In the genomic region with DNA sequence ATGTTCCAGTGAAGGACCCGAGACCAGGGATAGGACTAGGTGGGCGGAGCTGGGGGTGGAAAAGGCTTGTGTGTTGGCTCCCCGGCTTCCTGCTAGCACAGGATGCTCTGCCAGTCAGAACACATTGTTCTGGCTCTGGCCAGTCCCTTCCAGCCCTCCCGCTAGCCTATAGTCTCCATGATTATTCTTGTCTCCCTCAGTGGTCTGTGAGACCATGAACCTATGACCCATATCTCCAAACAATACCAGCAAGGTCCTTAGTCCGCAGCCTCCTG, we compare ENCODE assay signal across 19 mouse cellular contexts. TPM values are rescaled to one million over a fixed set of nuclear protein-coding genes. Genes with fewer than 3 reads are reported as not detected.
A peak's percentile ranks its signal among the peaks of the same experiment; 100 is the strongest.
DNase-seq lines count a peak whose midpoint lies in the region; ATAC-seq and TF ChIP-seq lines count a peak whose summit lies in the region.
"Had no signal": no experiment of that assay in that cellular context is flagged by ENCODE, and none has a peak within 500 bp of the region (broad histone marks: within the 10 kb centered on the region; RNA-seq: fewer than 3 reads in every experiment).

No protein-coding gene starts in this region.

- no peak overlapping the region for H3K4me2 ChIP-seq in kidney, embryonic 14.5 days (replicated peaks; ENCODE audit: low read depth, low read length)
- H3K4me2 ChIP-seq in neural tube, embryonic 15.5 days: no peak overlapping the region

- TF ChIP-seq POLR2A in cerebellum, adult 2 months (IDR thresholded peaks at IDR 0.05; ENCODE audit: borderline replicate concordance, insufficient read depth, low read length): no peak

- H3K9ac ChIP-seq in kidney, embryonic 14.5 days (ENCODE audit: low read depth, low read length): no peak overlapping the region
- no peak overlapping the region for H3K9ac ChIP-seq in neural tube, embryonic 15.5 days (replicated peaks)
- H3K9ac ChIP-seq: embryonic facial prominence, embryonic 15.5 days; liver, postnatal 0 days had no signal

- H3K27ac ChIP-seq in kidney, embryonic 14.5 days (ENCODE audit: low read depth, low read length): no peak overlapping the region
- H3K27ac ChIP-seq in neural tube, embryonic 15.5 days (replicated peaks): 0 out of 2 replicates have a peak overlapping the region, but pooled peaks have one; percentile 18
- no peak overlapping the region for H3K27ac ChIP-seq in cerebellum, adult 2 months (ENCODE audit: insufficient read depth, low read length)
- H3K27ac ChIP-seq: embryonic facial prominence, embryonic 15.5 days; limb, embryonic 10.5 days had no signal

- H3K9me3 ChIP-seq in kidney, embryonic 14.5 days (ENCODE audit: control insufficient read depth, low read length): no peaks in the 10 kb centered on the region
- H3K9me3 ChIP-seq in neural tube, embryonic 15.5 days (replicated peaks): no peaks in the 10 kb centered on the region
- H3K9me3 ChIP-seq: embryonic facial prominence, embryonic 15.5 days; limb, embryonic 10.5 days had no signal

- no peaks in the 10 kb centered on the region for H3K36me3 ChIP-seq in kidney, embryonic 14.5 days (ENCODE audit: control insufficient read depth, insufficient read depth, low read length)
- H3K36me3 ChIP-seq in neural tube, embryonic 15.5 days: no peaks in the 10 kb centered on the region; the same call in 1 of the 2 replicates
- H3K36me3 ChIP-seq: embryonic facial prominence, embryonic 15.5 days; limb, embryonic 10.5 days had no signal

- no peak for TF ChIP-seq CTCF in cerebellum, adult 2 months (IDR thresholded peaks at IDR 0.05; ENCODE audit: borderline replicate concordance, insufficient read depth, low read depth, low read length)

- H3K27me3 ChIP-seq in kidney, embryonic 14.5 days (ENCODE audit: control insufficient read depth, insufficient read depth, low read length): peaks cover 26% of the 10 kb centered on the region
- H3K27me3 ChIP-seq in neural tube, embryonic 15.5 days (replicated peaks): no peaks in the 10 kb centered on the region
- no peaks in the 10 kb centered on the region for H3K27me3 ChIP-seq in cerebellum, adult 2 months (ENCODE audit: control insufficient read depth, insufficient read depth, low read length)

- 0 out of 2 replicates have a peak, but pooled peaks cover 9% of the 10 kb centered on the region for H3K4me1 ChIP-seq in kidney, embryonic 14.5 days (ENCODE audit: control insufficient read depth, insufficient read depth, low read length)
- peaks cover 17% of the 10 kb centered on the region for H3K4me1 ChIP-seq in neural tube, embryonic 15.5 days
- peaks cover 46% of the 10 kb centered on the region for H3K4me1 ChIP-seq in cerebellum, adult 2 months (ENCODE audit: control insufficient read depth, insufficient read depth, low read length)

- WGBS in kidney, embryonic 14.5 days: 73% methylated on average over 5 of the region's 5 CpGs
- 75% methylated on average over 5 of the region's 5 CpGs for WGBS in neural tube, embryonic 15.5 days
- 39% methylated on average over 5 of the region's 5 CpGs for WGBS in cerebellum, adult 2 months

- DNase-seq in kidney, postnatal 36 days: peak; percentile 30 to 46
- DNase-seq in neural tube, embryonic 10.5 days (ENCODE audit: extremely low spot score, low spot score): no peak
- DNase-seq in lung, postnatal 25 days (ENCODE audit: low spot score): peak; percentile 28
- no peak for DNase-seq in urinary bladder, postnatal 10 days (ENCODE audit: low spot score)
- DNase-seq in cerebellum, adult 2 months: no peak
- DNase-seq: cerebellum, adult 18-20 months; cerebellum, postnatal 36 days; heart, postnatal 10 days; kidney, adult 11 months; kidney, postnatal 4 days; liver, postnatal 0 days; midbrain, embryonic 14.5 days; thymus, adult 18-20 months had no signal

- no peak overlapping the region for H3K4me3 ChIP-seq in kidney, embryonic 14.5 days (ENCODE audit: low read length)
- no peak overlapping the region for H3K4me3 ChIP-seq in neural tube, embryonic 15.5 days (replicated peaks)
- H3K4me3 ChIP-seq in cerebellum, adult 2 months (replicated peaks; ENCODE audit: insufficient read depth, low read depth, low read length): no peak overlapping the region
- H3K4me3 ChIP-seq: embryonic facial prominence, embryonic 15.5 days; limb, embryonic 10.5 days; megakaryocyte, embryonic 14.5 days had no signal

- no peak for ATAC-seq in kidney, embryonic 14.5 days (ENCODE audit: low FRiP score, low TSS enrichment)
- no peak for ATAC-seq in neural tube, embryonic 15.5 days (ENCODE audit: low FRiP score)
- ATAC-seq: forebrain, embryonic 16.5 days; liver, postnatal 0 days had no signal

RNA-seq across cellular contexts. Expression of gene Engase, which starts 27.5 kb away (rescaled TPM):
- 3.9 and 9.7 TPM in 2 replicates for polyA plus RNA-seq in kidney, embryonic 14.5 days (2014; fragmentation: Nextera tagmentation; extraction: Ambion mirVana)
- 7.1 and 8.7 TPM in 2 replicates for polyA plus RNA-seq in neural tube, embryonic 15.5 days (2015; fragmentation: Nextera tagmentation; extraction: Ambion mirVana)
- 8.3 and 9.3 TPM in 2 replicates for polyA plus RNA-seq in cerebellum, adult 2 months (2012; rRNA removed)

Comparison
In these comparisons a context has a peak if more than half of its experiments do, and no peak if none do; other contexts are left out.
1. DNase-seq: peak in kidney, postnatal 36 days (2 of 2) and lung, postnatal 25 days (single experiment); none in neural tube, embryonic 10.5 days (single experiment), urinary bladder, postnatal 10 days (single experiment) and cerebellum, adult 2 months (0 of 2).